Mouse (Mus musculus): ENCODE measurements around the gene Rgs7. TPM values are rescaled to one million over a fixed set of nuclear protein-coding genes. Genes with fewer than 3 reads are reported as not detected.

Gene Rgs7
- total RNA-seq, 2 experiments from 2014 or later = 81.1 to 81.6 TPM

DNA sequence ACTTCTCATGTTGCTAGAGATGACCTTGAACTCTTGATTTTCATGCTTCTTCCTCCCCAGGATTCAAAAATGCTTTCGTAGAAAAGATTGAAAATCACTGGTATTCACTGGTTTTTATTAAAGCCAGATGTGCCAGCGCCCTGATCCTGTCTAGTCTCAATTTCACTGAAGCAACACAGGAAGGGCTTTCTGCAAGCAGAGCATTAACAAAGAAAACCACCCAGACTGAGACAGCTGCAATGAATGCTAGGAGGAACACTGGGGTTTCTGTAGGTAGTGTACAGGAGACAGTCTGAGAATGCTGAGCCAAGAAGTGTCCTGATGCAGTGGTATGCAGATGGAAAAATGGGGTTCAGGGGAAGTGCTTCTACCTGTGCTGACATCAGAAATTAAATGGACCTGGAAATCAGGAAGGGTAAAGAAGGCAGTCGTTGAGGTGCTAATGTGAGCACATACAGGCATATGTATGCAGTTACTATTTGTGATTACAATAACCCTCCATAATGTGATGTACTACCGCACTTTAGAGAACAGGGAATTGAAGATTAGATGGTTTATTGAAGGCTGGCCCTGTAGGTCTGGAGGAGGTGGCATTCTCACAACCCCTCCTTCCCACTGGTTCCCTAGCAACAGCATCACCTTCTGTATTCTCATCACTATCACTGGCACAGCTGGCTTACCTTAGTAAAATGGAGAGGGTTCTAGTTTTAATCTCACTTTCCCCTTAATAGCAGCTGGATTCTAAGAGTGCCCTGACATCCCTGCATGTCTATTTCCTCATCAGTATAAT is 412.3 kb downstream of the Rgs7 start:
- no peak overlapping the region for H3K4me3 ChIP-seq
- H3K27ac ChIP-seq = no peak overlapping the region
- DNase-seq (ENCODE audit: low spot score in 2 of 2) = no peak
- no peak for TF ChIP-seq CTCF (conservative IDR thresholded peaks at IDR 0.05)

DNA sequence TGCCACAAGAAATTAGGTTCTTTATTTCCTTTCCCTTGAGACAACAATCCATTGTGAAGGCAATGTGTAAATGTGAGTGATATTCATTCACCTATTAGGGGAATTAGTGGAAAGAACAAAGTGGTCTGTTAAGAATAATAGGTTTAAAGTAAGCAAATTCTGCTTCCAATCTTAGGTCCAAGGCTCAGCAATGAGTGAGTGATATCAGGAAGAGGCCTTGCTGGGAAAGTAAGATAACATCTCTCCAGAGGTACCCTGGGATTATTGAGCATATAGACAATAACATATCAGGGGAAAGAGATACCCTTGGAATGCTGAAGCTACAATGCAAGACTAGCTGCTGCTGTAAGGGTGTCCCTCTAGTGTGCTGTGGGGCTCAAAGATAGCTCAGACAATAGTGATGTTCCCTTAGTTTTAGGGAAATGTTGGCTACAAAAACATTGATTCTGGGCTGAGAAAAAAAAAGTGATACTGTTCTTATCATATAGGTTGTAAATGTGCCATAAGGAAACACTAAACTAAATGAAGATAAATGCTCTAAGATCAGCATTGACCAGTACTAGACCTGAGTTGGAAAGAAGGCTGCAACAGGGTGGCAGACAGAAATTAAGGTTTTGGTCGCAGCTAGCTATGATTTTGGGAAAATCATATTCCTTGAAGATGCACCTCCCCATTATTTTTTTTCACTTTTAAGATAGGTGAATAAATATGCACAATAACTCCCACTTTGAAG is 418.6 kb downstream of the Rgs7 start:
- Histone ChIP-seq H3K4me3 (no peak overlapping the region), H3K27ac (no peak overlapping the region)
- DNase-seq (ENCODE audit: low spot score in 2 of 2) = no peak
- TF ChIP-seq CTCF (conservative IDR thresholded peaks at IDR 0.05) = no peak

DNA sequence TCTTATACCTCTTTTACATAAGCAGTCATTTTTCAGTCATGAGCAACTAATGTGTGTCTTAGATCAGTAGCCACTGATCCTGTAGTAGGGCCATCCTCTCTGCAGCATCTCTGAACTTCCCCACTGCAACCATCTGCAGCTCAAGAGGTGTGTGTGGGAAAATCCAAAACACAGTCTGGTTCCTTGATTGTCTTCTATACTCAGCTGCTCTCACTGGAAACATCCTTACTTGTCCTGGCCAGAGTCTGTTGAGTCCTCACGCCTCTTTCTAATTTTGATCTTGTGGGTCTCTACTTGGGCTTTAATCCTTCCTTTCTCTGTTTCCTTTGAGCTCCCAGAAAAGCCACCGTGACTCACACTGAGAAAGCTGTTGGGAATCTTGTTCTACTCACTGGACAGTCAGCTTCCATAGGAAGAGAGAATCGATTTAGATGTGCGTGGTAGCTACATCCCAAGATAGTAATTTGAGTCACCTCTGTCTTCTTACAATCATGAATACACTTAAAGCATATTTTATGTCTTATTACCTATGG is 422.5 kb downstream of the Rgs7 start:
- no peak overlapping the region for H3K4me3 ChIP-seq
- no peak for TF ChIP-seq CTCF (conservative IDR thresholded peaks at IDR 0.05)
- DNase-seq (ENCODE audit: low spot score in 2 of 2) = no peak
- H3K27ac ChIP-seq = no peak overlapping the region

DNA sequence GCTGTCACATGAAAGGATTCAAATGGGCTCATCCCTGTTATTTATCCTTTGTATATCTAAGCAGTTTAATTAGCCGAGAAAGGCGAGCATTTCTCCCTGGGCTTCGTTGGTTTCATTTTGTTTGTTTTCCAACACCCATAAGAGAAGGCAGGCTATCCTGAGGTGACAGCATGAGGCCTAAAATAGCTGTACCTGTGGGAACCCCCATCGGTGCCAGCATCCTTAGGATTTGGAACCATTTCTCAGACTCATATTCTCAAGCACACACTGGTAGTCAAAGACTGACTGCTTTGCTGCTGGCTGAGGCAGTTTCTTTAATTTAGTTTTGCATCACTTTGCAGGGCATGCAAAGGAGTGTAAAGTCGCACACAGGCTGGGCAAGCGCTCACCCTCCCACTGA is 443.2 kb downstream of the Rgs7 start:
- no peak overlapping the region for H3K4me3 ChIP-seq
- no peak for DNase-seq (ENCODE audit: low spot score in 2 of 2)

DNA sequence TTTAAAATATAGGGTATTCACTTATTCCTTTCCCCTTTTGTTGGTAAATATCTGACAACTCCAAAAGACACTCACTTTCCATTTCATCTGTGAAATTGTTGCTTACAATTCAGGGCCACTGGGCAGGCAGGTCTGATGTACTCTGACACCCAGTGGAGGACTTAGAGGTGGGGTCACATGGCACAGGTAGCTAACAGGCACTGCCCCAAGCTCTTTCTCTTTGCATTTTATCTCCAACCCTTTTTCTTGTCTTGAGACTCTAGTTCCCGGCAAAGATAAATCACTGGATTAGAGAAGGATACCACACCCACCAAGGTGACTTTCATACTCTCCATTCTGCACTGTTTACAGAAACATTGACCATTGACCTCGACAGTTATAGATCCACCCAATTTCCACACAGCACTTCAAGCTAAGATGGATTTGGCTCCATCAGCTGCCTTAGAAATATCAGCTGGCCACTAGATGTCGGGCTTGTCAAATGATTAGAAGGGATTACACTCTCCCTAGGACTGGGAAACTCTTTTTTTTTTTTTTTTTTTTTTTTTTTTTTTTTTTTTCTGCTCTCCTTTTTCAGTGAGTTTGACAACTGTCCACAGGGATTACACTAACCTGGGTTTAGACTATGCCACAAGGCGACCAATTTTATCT is 451.0 kb downstream of the Rgs7 start:
- Histone ChIP-seq H3K27ac (no peak overlapping the region), H3K4me3 (no peak overlapping the region)
- TF ChIP-seq CTCF (conservative IDR thresholded peaks at IDR 0.05) = peak; percentile 84
- peak; percentile 55 to 73 for DNase-seq (ENCODE audit: low spot score in 2 of 2)

More for the DNA sequence above, 443.2 kb downstream of the Rgs7 start:
- no peak for TF ChIP-seq CTCF (conservative IDR thresholded peaks at IDR 0.05)
- H3K27ac ChIP-seq = no peak overlapping the region

DNA sequence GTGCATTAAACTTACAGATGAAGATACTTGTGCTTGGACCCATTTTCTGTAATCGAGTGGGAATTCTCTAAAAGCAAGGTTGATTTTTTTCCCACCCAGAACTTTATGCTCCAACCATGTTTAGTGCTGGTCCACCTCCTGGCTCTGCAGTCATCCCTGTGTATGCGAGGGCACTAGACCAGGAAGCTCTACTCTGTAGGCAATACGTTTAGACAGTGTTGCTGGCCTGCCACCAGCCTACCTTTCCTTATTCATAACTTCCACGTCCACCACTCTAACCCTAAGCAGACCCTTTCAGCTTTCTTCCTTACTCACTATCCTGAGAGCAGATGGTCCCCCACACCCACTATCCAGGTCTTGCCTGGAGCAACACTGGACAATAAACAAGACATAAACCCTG is 452.3 kb downstream of the Rgs7 start:
- no peak overlapping the region for H3K27ac ChIP-seq
- H3K4me3 ChIP-seq = no peak overlapping the region
- DNase-seq (ENCODE audit: low spot score in 2 of 2) = no peak
- no peak for TF ChIP-seq CTCF (conservative IDR thresholded peaks at IDR 0.05)

DNA sequence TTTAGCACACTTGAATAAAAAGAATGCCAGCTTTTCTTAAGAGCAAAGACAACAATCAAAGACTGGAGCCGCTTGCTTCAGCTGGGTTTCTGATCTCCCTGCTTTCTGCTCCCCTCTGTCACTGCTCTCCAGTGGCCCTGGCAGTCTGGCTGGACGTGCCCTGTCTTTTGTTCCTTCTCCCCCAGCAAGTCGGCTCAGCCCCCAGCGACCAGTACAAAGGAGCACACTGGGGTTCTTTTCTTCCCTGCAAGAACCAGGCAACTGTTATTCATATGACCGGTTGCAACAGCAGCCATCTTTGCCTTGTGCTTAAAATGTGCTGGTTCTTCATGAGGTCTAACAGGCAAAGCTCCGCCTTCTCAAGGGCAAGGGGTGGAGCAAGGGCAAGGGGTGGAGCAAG is 452.7 kb downstream of the Rgs7 start:
- TF ChIP-seq CTCF (conservative IDR thresholded peaks at IDR 0.05) = no peak
- no peak for DNase-seq (ENCODE audit: low spot score in 2 of 2)
- H3K4me3 ChIP-seq = no peak overlapping the region
- no peak overlapping the region for H3K27ac ChIP-seq

DNA sequence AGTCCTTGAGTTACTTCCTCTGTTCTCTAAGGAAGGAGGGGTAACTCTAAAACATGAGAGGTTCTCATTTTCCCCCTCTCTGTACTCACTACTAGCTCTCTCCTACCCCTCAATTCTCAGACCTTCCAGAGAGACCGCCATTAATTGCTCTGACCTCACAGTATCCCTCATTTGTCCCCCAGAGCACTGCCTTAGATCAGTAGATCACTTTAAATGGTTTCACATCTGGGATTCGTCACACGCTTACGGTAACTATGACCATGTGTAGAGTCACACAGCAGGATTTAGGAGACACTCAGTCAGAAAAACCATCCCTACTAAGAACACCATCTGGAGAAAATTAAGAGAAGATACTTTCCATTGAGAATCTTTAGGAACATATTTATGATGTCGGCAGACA is 456.8 kb downstream of the Rgs7 start:
- TF ChIP-seq CTCF (conservative IDR thresholded peaks at IDR 0.05) = no peak
- DNase-seq (ENCODE audit: low spot score in 2 of 2) = no peak

DNA sequence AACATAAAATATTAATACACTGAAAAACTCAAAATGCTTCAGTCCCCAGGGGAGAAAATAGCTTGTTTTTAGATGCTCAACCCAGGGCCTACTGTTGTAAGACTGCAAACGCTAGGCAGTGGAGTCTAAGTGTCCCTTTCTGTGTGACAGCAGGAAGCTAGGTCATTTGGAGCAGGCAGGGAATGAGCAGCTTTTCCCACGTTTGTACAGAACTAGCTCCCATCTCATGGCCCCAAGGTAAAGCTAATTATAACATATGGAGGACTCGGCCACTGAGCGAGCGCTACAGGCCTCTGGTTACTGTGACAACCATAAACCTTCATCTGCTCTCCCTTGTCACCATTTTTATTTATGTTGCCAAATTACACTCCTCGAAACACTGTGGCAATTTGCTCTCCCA is 460.3 kb downstream of the Rgs7 start:
- DNase-seq (ENCODE audit: low spot score in 2 of 2) = no peak
- TF ChIP-seq CTCF (conservative IDR thresholded peaks at IDR 0.05) = no peak
- no peak overlapping the region for H3K4me3 ChIP-seq
- H3K27ac ChIP-seq = no peak overlapping the region

More for the DNA sequence above, 456.8 kb downstream of the Rgs7 start:
- no peak overlapping the region for H3K4me3 ChIP-seq
- H3K27ac ChIP-seq = no peak overlapping the region

DNA sequence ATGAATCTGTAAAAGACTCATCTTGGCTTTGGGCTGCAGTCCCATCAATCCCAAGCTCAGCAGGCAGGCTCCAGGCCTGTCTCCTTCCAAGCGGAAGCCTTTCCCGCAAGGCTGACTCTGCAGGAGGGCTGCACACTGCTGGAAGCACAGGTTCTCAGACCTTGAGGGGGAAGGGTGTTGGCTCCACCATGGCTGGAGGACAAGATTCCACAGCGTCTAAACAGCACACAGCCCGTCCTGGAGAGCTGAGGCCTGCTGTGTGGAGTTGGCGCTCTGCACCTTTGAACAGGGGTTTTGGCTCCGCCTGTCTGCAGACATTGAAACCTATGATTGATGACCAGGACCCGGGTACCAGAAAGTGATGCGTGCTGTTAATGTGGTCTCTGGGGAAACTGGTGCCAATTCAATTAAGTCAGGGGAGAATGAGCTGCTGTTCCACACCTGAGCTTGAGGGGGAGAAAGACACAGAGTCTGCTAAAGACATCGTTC is 463.5 kb downstream of the Rgs7 start:
- DNase-seq (ENCODE audit: low spot score in 2 of 2) = no peak
- TF ChIP-seq CTCF (conservative IDR thresholded peaks at IDR 0.05) = no peak; the same call in 1 of the 2 replicates
- Histone ChIP-seq H3K27ac (no peak overlapping the region), H3K4me3 (no peak overlapping the region)

DNA sequence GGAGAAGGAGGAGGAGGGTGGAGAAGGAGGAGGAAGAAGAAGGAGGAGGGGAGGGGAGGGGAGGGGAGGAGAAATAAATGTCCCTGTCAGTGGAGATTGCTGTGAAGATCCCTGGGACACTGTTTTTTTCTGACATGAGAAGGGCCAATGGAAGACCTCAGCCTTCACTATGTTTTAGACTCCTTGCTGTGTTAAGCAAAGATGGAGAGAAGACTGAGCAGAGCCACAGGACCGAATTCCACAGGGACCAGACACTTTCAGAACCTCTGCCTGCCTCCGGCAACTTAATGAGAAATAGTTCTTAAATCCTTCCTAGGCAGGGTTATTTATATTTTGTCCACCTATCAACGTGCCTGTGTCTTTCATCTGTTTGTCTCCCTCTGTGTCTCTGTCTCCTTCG is 464.0 kb downstream of the Rgs7 start:
- TF ChIP-seq CTCF (conservative IDR thresholded peaks at IDR 0.05) = no peak
- no peak for DNase-seq (ENCODE audit: low spot score in 2 of 2)
- H3K4me3 ChIP-seq = no peak overlapping the region
- no peak overlapping the region for H3K27ac ChIP-seq

DNA sequence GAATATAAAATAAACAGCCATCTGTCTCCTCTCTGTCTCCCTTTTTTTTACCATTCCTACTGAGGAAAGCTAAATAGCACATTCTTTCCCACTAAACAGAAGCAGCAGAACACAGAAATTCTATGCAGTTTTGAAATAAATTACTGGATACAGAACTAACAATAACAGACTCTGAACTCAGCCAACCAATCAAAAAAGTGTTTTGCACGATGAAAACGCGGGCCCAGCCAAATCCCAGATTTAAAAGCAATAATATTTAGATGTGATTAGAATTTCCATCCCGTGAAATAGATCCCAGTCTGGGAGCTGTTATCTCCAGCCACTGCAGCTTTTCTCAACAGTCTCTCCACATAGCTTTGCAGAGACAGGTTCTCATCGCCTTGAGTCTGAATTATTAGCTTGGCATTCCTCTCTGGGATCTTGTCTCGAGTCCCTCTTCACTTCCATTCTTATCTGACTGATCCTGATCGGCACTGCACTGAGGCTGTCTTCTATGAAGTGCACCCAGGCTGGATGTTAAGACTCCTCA is 466.5 kb downstream of the Rgs7 start:
- DNase-seq (ENCODE audit: low spot score in 2 of 2) = peak in 1 of 2 experiments; percentile 41
- no peak overlapping the region for H3K4me3 ChIP-seq
- H3K27ac ChIP-seq = peak overlapping the region; percentile 59
- TF ChIP-seq CTCF (conservative IDR thresholded peaks at IDR 0.05) = no peak

DNA sequence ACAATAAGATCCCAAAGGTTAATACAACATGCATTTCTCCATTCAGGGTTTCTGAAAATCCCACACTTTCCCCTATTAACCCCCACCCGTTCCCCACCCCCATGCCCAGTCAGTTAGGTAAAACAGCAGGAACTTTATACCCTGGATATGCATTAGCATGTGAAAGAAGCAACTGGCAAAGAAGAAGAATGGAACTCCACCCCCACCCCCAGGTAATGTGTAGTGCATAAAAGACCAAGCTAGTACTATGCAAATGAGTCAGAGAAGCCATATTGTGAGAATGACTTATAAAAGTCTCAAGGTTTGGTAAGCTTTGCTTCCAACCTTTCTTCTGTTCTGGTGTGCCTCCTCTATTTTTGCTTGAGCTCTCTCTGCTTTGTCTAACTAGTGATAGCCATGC is 468.2 kb downstream of the Rgs7 start:
- TF ChIP-seq CTCF (conservative IDR thresholded peaks at IDR 0.05) = no peak
- H3K27ac ChIP-seq = no peak overlapping the region
- no peak for DNase-seq (ENCODE audit: low spot score in 2 of 2)
- H3K4me3 ChIP-seq = no peak overlapping the region

Other genes with a start within 250 kb of the Rgs7 start
- under 1 TPM in 1 of 2 experiments, not detected in 1; 0.15 TPM for gene Kmo, start 127.9 kb upstream of the Rgs7 start, total RNA-seq (2021)
- gene Fh1, start 133.1 kb upstream of the Rgs7 start, total RNA-seq (2021) = 10 to 100 TPM; 73.2 to 73.6 TPM
- 1 to 10 TPM; 1.0 to 1.7 TPM for gene Opn3, start 200.3 kb upstream of the Rgs7 start, total RNA-seq (2021)
- 1 to 10 TPM; 4.3 TPM for gene Chml, start 200.4 kb upstream of the Rgs7 start, total RNA-seq (2021)
- gene Wdr64, start 206.1 kb upstream of the Rgs7 start, total RNA-seq (2021) = not detected

Data from layer of hippocampus, adult 2 months (tissue).